Mouse (Mus musculus): ENCODE data around the gene Zdhhc16. TPM values are rescaled to one million over a fixed set of nuclear protein-coding genes. Genes with fewer than 3 reads are reported as not detected.
"Not testable (repeated sequence)": the region's sequence is repeated elsewhere in the genome, so short reads cannot be mapped to it uniquely, and the experiment has no call there.

Zdhhc16 gene
- polyA plus RNA-seq, 3 experiments from 2014 or later = 38.4 to 48.4 (median 43.2) TPM

- no peak for ATAC-seq
Measured at GRCm38 (mm10) chr19:41913774-41914591, 19.3 kb upstream of the Zdhhc16 start.

DNA sequence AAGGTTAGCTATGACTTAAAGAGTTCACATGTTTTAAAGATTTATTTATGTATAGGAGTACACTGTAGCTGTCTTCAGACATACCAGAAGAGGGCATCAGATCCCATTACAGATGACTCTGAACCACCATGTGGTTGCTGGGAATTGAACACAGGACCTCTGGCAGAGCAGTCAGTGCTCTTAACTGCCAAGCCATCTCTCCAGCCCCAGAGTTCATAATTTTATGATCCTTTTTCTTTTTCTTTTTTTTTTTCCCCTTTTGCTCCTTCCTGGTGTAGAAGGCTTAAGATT is 18.7 kb upstream of the Zdhhc16 start:
- ATAC-seq = not testable (repeated sequence)

DNA sequence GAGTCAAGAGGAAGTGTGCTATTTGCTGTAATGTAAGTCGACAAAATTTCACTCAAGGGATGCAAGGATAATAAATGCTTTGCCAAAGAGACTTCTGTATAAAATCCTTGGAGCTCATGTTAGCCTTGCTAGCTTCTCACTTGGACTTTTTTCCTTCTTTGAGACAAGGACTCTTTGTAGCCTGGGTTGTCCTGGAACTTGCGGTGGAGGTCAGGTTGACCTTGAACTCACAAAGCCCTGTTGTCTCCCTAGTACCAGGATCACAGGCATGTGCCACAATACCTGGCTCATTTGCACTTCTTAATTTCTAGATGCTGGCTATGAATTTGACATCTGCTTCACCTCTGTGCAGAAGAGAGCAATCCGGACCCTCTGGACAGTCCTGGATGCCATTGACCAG is 18.0 kb upstream of the Zdhhc16 start:
- no peak for ATAC-seq

- peak; percentile 20 for ATAC-seq
Measured at GRCm38 (mm10) chr19:41916853-41917252, 16.4 kb upstream of the Zdhhc16 start.

DNA sequence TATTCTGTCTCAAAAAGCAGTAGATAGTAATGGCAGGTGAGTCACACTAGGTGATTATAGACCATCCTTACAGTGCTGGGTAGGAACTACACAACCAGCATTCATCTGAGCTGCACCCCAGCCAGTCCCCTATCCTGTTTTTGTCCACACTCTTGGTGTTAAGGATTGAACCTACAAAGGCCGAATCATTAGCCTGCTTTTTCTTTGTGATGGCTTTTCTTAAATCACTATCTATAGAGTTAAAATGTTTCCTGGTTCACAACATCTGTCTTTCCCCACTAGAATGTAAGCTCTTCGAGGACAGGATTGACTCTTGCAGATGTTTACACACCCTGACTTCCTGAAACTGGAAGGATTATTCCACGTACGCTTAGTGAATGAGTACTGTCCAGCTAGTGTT is 13.8 kb upstream of the Zdhhc16 start:
- no peak for ATAC-seq

GRCm38 (mm10) chr19:41920412-41921067 is 12.7 kb upstream of the Zdhhc16 start:
- ATAC-seq = no peak

DNA sequence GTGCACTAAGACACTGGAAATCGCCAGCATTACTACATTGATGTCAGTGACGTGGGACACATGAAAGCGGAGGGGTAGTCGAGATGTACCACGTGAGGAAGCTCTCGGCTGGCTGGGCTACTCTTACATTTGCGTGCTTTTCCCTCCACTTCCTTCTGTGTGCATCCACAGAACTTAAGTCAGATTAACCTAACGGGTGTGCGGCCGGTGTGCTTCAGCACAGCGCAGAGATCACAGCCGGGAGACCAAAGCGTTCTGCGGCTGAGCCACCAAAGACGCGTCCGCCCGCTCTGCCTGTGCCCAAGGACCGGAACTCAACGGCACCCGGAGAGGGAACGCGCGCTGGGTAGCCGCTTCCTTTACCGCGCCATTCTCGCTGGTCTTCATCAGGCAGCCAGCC is 594 bp upstream of the Zdhhc16 start:
- ATAC-seq = peak; percentile 31

- ATAC-seq = no peak
Measured at GRCm38 (mm10) chr19:41934124-41934523, 844 bp downstream of the Zdhhc16 start.

- ATAC-seq = no peak
Measured at GRCm38 (mm10) chr19:41935921-41936320, 2.6 kb downstream of the Zdhhc16 start.

- ATAC-seq = no peak
Measured at GRCm38 (mm10) chr19:41938539-41938938, 5.3 kb downstream of the Zdhhc16 start.

GRCm38 (mm10) chr19:41943841-41944240 is 10.6 kb downstream of the Zdhhc16 start:
- ATAC-seq = no peak

GRCm38 (mm10) chr19:41952287-41952686 is 19.0 kb downstream of the Zdhhc16 start:
- ATAC-seq = no peak

DNA sequence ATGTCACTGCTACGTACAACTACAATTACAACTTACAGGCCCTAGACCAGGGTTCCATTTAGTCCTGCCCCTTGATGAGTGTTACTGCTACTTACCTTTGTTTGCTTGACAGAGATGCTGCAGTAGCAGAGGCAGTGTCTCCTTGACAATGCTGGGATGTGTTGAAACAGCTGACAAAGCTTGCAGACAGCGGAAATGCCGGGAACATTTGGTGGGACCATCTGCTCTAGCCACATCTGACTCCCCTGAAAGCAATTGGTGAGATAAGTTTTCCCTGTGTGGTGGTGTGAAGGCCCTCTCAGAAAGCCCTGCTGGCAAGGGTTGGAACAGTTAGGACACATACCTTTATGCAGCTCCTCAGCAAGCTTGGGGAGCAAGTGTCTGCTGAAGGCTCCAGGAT is 20.3 kb downstream of the Zdhhc16 start:
- ATAC-seq = no peak

- ATAC-seq = peak; percentile 70
Measured at GRCm38 (mm10) chr19:41969618-41970017, 36.3 kb downstream of the Zdhhc16 start.

DNA sequence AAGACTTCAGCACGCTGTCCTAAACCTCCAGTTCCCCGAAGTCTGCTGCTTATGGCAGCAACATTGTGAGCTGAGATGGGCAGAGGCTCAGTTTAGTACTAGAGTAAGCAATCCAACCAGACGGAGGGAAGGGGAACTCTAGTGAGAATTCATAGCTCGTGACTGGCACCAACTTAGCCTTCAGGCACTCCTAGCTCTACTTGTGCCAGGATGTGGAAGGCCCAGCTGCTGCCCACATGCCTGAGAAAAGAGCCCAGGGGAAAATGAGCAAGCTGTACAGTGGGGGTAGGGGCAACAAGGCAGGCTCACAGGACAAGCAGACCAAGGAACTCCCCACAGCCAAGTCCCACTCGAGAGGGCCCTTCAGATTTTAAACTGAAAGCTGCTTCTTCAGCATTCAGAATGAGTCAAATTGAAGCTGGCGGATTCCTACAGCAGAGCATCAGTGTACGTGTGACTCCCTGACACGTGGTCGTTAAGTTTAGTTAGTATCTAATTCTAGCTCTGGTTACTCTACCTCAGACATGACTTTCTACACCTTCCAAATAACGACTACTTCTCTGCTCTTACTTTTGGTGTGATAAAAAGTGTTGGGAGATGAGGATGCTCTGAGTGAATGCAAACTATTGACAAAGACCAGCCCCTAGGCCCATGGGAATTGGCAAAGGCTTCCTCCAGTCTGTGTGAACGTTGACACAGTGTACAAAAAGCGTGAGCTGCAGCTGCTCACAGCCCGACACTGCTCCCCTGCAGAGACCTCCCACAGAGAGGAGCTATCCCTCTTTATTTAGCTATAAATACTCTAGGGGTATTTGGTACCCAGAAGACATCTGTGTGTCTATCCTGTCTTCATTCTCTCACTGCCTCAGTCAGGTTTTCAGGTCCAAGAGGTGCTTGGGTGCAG is 40.9 kb downstream of the Zdhhc16 start:
- ATAC-seq = peak; percentile 43

GRCm38 (mm10) chr19:41980422-41980818 is 47.1 kb downstream of the Zdhhc16 start:
- ATAC-seq = peak; percentile 20

DNA sequence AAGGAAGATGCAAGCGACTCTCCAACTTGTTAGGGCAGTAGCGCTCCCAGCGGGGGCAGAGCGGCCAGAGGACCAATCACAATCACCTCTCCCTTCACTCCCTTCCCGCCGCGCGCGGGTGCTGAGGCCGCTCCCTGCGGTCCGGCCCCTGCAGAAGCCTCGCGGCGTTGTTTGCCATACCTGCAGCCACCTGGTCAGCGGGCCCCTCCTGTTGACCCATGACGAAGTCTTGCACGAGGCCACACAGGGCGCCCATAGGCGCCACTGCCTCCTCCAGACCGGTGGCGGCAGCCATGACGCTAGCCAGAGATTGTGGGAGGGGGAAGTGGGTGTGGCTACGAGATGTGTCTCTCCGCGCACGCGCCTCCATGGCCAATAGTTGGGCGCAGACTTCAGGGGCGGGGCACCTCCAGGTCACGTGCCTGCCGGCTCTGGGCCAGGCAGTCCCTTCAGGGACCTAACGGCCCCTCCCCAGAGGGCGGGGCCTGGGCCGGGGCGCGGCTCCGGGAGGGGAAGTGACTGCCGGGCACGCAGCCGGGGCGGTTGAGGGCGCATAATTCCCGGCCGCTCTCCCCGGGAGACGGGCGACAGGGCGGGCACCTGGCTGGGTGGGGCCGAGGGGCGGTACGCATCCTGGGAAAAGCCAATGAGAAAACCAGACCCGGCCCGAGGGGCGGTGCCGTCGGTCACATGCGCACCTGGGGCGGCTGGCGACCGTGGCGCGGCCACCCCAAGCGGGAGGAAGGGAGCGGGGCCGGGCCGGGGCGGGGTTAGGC is 47.7 kb downstream of the Zdhhc16 start, which contains the start of gene Mms19:
Gene Mms19, minus strand, starts transcription at position 339 of the 776 bp plus-strand sequence.
- peak; percentile 86 for ATAC-seq

DNA sequence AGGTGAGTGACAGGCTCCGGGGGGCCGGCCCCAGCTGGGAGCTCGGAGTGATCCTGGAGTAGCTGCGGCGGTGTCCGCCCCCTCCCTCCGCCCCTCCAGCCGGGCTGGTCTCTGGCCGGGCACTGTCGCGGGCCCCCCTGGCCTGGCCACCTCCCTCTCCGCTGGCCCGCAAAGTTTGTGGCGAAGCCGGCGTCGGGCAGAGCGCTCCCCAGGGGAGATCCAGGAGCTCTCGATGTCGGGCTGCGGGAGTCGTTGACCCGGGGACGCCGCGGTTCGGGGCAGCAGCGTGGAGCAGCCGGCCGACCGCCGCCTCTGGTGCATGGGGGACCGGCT is 48.3 kb downstream of the Zdhhc16 start, which contains the start of gene Ubtd1:
Gene Ubtd1, plus strand, starts transcription at position 169 of the 333 bp plus-strand sequence.
- peak; percentile 10 for ATAC-seq

- ATAC-seq = peak; percentile 3
Measured at GRCm38 (mm10) chr19:41981931-41982790, 48.9 kb downstream of the Zdhhc16 start.

GRCm38 (mm10) chr19:41982791-41983150 is 49.5 kb downstream of the Zdhhc16 start:
- ATAC-seq = no peak

GRCm38 (mm10) chr19:41985994-41986393 is 52.7 kb downstream of the Zdhhc16 start:
- no peak for ATAC-seq
